Mouse (Mus musculus) hindbrain, embryonic 16.5 days (tissue): ENCODE results near the gene Snrpb. TPM values are rescaled to one million over a fixed set of nuclear protein-coding genes. Genes with fewer than 3 reads are reported as not detected.

Experiments
- ATAC-seq: fragments of 200-750 bp; cut with Nextera tagmentation; 2 replicates; pipeline ENCODE4 v1.8.0; 2017; ENCODE audit warnings: moderate TSS enrichment, moderate library complexity
- H3K27ac ChIP-seq: fragments of 300-500 bp; sonication (generic); 2 replicates; pipeline ENCODE4 v1.5.1; 2014; ENCODE audit warnings: low read depth, mild to moderate bottlenecking, control low read depth, low read length, moderate library complexity
- H3K27me3 ChIP-seq: fragments of 300-500 bp; sonication (generic); replicated peaks from 2 replicates; pipeline ENCODE4 v1.6.1; 2014; ENCODE audit warnings: low read length; ENCODE audit not compliant: control insufficient read depth, insufficient read depth
- H3K36me3 ChIP-seq: fragments of 300-500 bp; sonication (generic); 2 replicates; pipeline ENCODE4 v1.6.1; 2014; ENCODE audit warnings: mild to moderate bottlenecking, low read length, moderate library complexity, mixed read lengths; ENCODE audit not compliant: control insufficient read depth, insufficient read depth
- H3K4me1 ChIP-seq: fragments of 300-500 bp; sonication (generic); 2 replicates; pipeline ENCODE4 v1.6.1; 2014; ENCODE audit warnings: low read depth, low read length; ENCODE audit not compliant: control insufficient read depth, insufficient read depth
- H3K4me2 ChIP-seq: fragments of 300-500 bp; sonication (generic); 2 replicates; pipeline ENCODE4 v1.6.1; 2014; ENCODE audit warnings: mild to moderate bottlenecking, low read length, control low read depth, moderate library complexity
- H3K4me3 ChIP-seq: fragments of 300-500 bp; sonication (generic); 2 replicates; pipeline ENCODE4 v1.5.1; 2014; ENCODE audit warnings: mild to moderate bottlenecking, low read length, control low read depth, moderate library complexity
- H3K9ac ChIP-seq: fragments of 300-500 bp; sonication (generic); 2 replicates; pipeline ENCODE4 v1.6.1; 2014; ENCODE audit warnings: low read depth, mild to moderate bottlenecking, control low read depth, low read length, moderate library complexity
- H3K9me3 ChIP-seq: fragments of 300-500 bp; sonication (generic); 2 replicates; pipeline ENCODE4 v1.6.1; 2014; ENCODE audit warnings: mild to moderate bottlenecking, low read length, moderate library complexity; ENCODE audit not compliant: control insufficient read depth
- WGBS: fragments of 180-500 bp; shearing (Covaris S2); extraction: QIAGEN DNeasy Blood & Tissue Kit; methylation state at CpG from one replicate; pipeline ENCODE4 v1.1.7; 2014; 5-methylcytosine and 5-hydroxymethylcytosine counted together
- polyA plus RNA-seq: library from polyadenylated mRNA; unstranded; fragments of >200 nt; fragmentation: Nextera tagmentation; extraction: Ambion mirVana; gene quantifications from 2 replicates; pipeline ENCODE4 v1.2.1, GENCODE M21; 2015

The Snrpb gene
- 298 and 312 TPM in 2 replicates for polyA plus RNA-seq

DNA sequence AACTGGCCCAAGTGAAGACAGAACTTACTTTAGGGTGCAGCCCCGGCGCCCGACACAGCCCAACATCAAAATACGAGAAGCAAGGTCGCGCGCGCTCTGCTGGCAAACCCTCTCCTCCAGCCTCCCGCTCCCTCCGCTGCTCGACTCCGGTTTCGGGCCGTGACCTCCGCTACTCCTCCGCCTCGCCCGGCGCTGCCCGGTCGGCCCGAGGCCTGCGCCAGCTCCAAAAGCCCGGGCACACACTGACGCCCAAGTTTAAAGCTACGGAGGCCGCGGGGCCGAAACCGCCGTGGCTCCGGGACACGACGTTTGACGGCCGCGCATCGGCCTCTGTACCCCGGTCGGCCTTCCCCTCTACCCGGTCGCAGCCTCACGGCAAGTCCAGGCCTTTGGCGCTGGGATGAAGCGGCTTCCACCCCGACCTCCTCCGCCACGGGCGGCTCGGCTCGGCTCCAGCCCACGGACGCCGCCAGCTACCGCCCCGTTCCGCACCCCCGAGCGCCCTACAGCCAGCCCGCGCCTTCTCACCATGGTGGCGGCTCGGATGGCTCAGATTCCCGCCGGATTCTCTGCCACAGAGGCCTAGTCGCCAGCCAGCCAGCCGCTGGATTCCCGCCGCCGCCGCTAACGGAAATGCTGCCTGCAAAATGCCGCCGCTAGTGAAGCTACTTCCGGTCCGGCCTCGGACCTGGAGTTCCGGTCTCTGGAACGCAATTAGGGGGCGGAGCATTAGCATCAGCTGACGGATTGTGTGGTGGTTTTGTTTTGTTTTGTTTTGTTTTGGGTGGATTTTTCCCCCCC, at the start of gene Snrpb:
Gene Snrpb, minus strand, starts transcription at position 698 of the 801 bp plus-strand sequence.
- ATAC-seq = peak; percentile 95
- under 1% methylated on average over 74 of the region's 81 CpGs for WGBS

DNA sequence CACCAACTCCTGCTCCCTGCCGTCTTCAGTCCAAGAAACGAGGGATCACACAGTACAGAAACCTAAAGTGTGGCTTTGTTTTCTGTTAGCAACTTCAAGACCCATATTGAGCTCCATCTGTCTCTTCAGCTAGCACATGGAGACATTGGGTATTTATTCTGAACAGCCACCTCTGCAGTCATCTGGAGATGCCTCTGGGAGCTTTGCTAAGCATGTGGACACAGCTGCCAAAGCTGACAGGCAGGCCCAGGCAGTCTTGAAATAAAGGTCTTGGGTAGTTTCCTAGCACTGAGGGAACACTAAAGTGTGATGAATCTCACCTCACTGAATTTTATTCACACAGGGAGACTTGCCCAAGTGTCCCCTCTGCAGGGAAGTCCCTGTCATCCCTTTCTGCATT, 32.4 kb upstream of the Snrpb start:
- ATAC-seq = no peak

More for the DNA sequence above, at the start of gene Snrpb:
- Histone ChIP-seq H3K36me3 (peaks cover 19% of the 10 kb centered on the region), H3K4me1 (peaks cover 20% of the 10 kb centered on the region), H3K27ac (peak within 1 kb of the TSS; percentile 96), H3K4me3 (peak within 1 kb of the TSS; percentile 95), H3K9me3 (no peaks in the 10 kb centered on the region), H3K4me2 (peak within 1 kb of the TSS; percentile 84), H3K27me3 (no peaks in the 10 kb centered on the region), H3K9ac (peak within 1 kb of the TSS; percentile 100)

GRCm38 (mm10) chr2:130209636-130210035, 30.4 kb upstream of the Snrpb start:
- H3K9ac ChIP-seq = no peak overlapping the region
- no peak overlapping the region for H3K4me3 ChIP-seq
- H3K36me3 ChIP-seq = no peaks in the 10 kb centered on the region
- WGBS = 93% methylated on average over 3 of the region's 3 CpGs
- no peak for ATAC-seq
- no peak overlapping the region for H3K27ac ChIP-seq
- no peaks in the 10 kb centered on the region for H3K4me1 ChIP-seq
- no peaks in the 10 kb centered on the region for H3K27me3 ChIP-seq
- no peak overlapping the region for H3K4me2 ChIP-seq
- H3K9me3 ChIP-seq = no peaks in the 10 kb centered on the region

More for the DNA sequence above, 32.4 kb upstream of the Snrpb start:
- Histone ChIP-seq H3K4me2 (no peak overlapping the region), H3K27me3 (no peaks in the 10 kb centered on the region), H3K36me3 (no peaks in the 10 kb centered on the region), H3K27ac (no peak overlapping the region), H3K4me1 (no peaks in the 10 kb centered on the region), H3K9me3 (no peaks in the 10 kb centered on the region), H3K9ac (no peak overlapping the region), H3K4me3 (no peak overlapping the region)
- 77% methylated on average over 2 of the region's 2 CpGs for WGBS

DNA sequence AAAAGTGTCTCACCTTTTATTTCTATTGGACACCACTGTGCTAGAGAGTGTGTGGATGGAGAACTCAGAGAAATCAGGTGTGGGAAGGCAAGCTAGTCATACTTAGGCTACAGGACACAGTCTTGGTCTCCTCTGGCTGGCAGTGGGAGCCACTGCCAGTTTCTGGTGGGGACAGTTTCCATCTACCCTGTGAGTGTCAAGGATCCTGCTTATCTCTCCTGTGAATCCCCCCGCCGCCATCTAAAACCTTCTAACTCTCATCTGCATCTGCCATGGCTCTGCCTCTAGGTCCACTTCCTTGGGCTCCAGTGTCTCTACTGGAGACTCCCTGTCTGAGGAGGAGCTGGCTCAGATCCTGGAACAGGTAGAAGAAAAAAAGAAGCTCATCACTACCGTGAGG, 28.8 kb upstream of the Snrpb start:
- Histone ChIP-seq H3K9me3 (no peaks in the 10 kb centered on the region), H3K4me1 (no peaks in the 10 kb centered on the region), H3K4me2 (no peak overlapping the region), H3K27ac (no peak overlapping the region), H3K36me3 (no peaks in the 10 kb centered on the region), H3K9ac (no peak overlapping the region), H3K27me3 (no peaks in the 10 kb centered on the region), H3K4me3 (no peak overlapping the region)
- no peak for ATAC-seq
- 89% methylated on average over 3 of the region's 3 CpGs for WGBS

DNA sequence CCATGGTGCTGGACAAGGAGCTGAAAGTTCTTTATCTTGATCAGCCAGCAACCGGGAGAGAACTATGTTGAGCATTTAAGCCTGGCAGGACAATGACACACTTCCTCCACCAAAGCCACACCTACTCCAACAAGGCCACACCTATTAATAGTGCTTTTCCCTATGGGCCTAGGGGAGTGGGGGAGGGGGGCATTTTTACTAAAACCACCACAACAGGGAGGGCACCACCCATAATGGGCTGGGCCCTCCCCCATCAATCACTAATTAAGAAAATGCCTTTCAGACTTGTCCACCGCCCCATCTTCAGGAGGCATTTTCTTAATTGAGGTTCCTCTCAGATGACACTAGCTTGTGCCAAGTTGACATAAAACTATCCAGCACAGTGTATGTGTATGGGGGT, 28.2 kb upstream of the Snrpb start:
- Histone ChIP-seq H3K4me1 (no peaks in the 10 kb centered on the region), H3K27ac (no peak overlapping the region), H3K4me2 (no peak overlapping the region), H3K9ac (no peak overlapping the region), H3K36me3 (no peaks in the 10 kb centered on the region), H3K9me3 (no peaks in the 10 kb centered on the region), H3K27me3 (no peaks in the 10 kb centered on the region), H3K4me3 (no peak overlapping the region)
- WGBS = 95% methylated on average over 2 of the region's 2 CpGs
- ATAC-seq = no peak

DNA sequence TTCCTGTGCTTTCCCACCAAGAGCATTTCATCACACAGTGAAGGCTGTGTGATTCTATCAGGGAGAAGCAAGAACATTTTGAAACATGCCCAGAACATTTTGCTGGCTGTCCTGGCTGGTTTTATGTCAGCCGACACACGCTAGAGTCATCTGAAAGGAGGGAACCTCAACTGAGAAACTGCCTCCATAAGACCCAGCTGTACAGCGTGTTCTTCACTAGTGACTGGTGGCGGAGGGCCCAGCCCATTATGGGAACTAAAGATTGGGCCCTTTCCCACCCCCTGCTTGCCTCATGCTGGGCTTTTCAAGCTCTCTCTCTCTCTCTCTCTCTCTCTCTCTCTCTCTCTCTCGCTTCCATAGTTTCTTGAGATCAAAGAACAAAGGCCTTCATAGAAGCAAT, 21.8 kb upstream of the Snrpb start:
- Histone ChIP-seq H3K27me3 (no peaks in the 10 kb centered on the region), H3K9me3 (no peaks in the 10 kb centered on the region; the same call in 1 of the 2 replicates), H3K4me3 (no peak overlapping the region), H3K9ac (no peak overlapping the region), H3K36me3 (no peaks in the 10 kb centered on the region), H3K4me2 (no peak overlapping the region), H3K4me1 (no peaks in the 10 kb centered on the region), H3K27ac (no peak overlapping the region)
- 55% methylated on average over 5 of the region's 5 CpGs for WGBS
- no peak for ATAC-seq

- H3K4me3 ChIP-seq = no peak within 1 kb of the TSS
- no peak for ATAC-seq
- no peaks in the 10 kb centered on the region for H3K36me3 ChIP-seq
- no peak within 1 kb of the TSS for H3K9ac ChIP-seq
- no peak within 1 kb of the TSS for H3K4me2 ChIP-seq
- H3K9me3 ChIP-seq = peaks cover under 1% of the 10 kb centered on the region; the same call in 1 of the 2 replicates
- H3K4me1 ChIP-seq = no peaks in the 10 kb centered on the region
- 95% methylated on average over 16 of the region's 16 CpGs for WGBS
- no peaks in the 10 kb centered on the region for H3K27me3 ChIP-seq
- H3K27ac ChIP-seq = no peak within 1 kb of the TSS
Observed at GRCm38 (mm10) chr2:130194894-130195293, 15.7 kb upstream of the Snrpb start, which contains the start of gene Tmc2. Gene Tmc2 (plus strand): TSS chr2:130195194.

DNA sequence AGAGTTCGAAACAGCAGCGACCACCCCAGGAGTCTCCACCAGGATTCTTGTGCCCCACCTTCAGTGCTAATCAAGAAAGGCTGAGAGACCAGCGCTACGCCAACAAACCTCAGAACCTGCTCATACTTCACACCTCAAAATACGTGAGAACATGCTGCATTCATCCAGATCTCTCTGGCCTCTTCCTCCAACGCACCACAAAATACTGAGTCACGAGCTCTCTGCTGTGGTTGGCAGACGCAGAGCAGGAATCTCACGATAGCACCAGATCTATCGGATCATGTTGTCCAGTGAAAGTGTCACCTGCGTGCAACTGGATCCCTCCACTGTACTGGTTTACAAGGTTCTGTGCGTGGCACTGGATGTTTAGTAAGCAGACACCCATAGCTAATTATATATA, 9.2 kb upstream of the Snrpb start:
- no peaks in the 10 kb centered on the region for H3K27me3 ChIP-seq
- no peak overlapping the region for H3K4me3 ChIP-seq
- H3K27ac ChIP-seq = no peak overlapping the region
- 93% methylated on average over 12 of the region's 12 CpGs for WGBS
- H3K9ac ChIP-seq = no peak overlapping the region
- ATAC-seq = no peak
- no peaks in the 10 kb centered on the region for H3K36me3 ChIP-seq
- H3K9me3 ChIP-seq = peaks cover 2% of the 10 kb centered on the region; the same call in 1 of the 2 replicates
- H3K4me1 ChIP-seq = no peaks in the 10 kb centered on the region
- no peak overlapping the region for H3K4me2 ChIP-seq

DNA sequence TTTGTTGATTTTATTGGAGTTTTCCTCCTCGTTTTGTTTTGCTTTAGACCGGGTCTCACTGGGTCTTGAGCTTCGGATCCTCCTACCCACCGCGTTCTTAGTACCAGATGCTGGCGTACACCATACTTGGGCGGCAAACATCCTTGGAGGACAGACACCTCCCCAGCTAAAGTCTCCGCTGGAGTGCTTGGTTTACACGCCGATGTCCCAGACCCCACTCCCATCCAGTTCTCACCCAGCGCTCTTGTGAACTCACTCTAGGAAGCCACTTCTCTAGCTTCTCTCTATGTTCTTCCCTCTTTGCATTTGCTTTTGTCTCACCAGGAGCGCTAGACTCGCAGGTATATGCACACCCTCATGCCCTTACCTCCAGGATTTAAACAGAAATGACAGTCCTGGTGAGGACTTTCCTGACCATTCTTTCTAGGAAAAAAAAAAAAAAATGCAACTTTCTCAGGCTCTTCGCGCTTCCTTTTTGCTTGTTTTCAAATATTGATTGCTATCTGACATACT, 360 bp upstream of the Snrpb start:
- Histone ChIP-seq H3K9ac (peak overlapping the region; percentile 76), H3K4me1 (peaks cover 20% of the 10 kb centered on the region), H3K36me3 (peaks cover 13% of the 10 kb centered on the region), H3K27me3 (no peaks in the 10 kb centered on the region), H3K27ac (peak overlapping the region; percentile 96), H3K9me3 (no peaks in the 10 kb centered on the region), H3K4me2 (peak overlapping the region; percentile 84), H3K4me3 (peak overlapping the region; percentile 95)
- peak; percentile 89 for ATAC-seq
- WGBS = 2% methylated on average over 15 of the region's 15 CpGs
